Mouse (Mus musculus): ENCODE measurements around the gene Cadm3. TPM values are rescaled to one million over a fixed set of nuclear protein-coding genes. Genes with fewer than 3 reads are reported as not detected.

The Cadm3 gene
- total RNA-seq, 4 experiments from 2014 or later = 350 to 406 (median 381) TPM

DNA sequence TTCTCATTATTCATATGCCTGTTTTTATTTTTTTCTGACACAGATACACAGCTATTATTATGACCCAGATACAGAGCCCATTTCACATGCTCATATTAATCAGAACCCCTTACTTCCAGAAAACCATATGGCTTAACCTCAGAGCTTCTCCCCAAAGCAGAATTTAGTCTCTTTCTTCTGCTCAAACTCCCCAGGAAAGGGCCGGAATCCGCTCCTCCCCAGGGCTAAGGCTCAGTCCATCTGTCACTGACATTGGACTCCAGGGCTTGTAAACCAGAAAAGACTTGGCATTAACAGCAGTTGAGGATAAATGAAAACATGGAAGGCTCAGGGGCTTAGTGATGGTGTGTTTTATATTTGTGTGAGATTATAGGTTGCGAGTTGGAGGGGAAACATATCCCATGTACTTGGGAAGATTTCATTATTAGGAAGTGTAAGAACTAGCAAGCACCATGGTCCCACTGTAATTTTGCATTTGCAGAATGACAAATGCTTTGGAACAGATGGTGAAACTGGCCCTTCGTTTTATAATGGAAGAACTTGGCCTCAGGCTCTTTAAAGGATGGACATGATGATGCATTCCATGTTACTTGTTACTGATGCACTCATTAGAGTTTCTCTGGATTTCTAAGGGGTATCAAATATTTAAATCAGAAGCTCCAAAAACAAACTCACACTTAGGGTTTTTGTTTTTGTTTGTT lies 7.8 kb downstream of the Cadm3 start:
- no peak for DNase-seq (ENCODE audit: low spot score in 2 of 2)

GRCm38 (mm10) chr1:173357799-173358198 lies 9.7 kb downstream of the Cadm3 start:
- peak in 1 of 2 experiments; percentile 45 for DNase-seq (ENCODE audit: low spot score in 2 of 2)

- DNase-seq (ENCODE audit: low spot score in 2 of 2) = no peak
Measured at GRCm38 (mm10) chr1:173356699-173357098, 10.8 kb downstream of the Cadm3 start.

- DNase-seq (ENCODE audit: low spot score in 2 of 2) = no peak
Measured at GRCm38 (mm10) chr1:173355107-173355846, 12.2 kb downstream of the Cadm3 start.

DNA sequence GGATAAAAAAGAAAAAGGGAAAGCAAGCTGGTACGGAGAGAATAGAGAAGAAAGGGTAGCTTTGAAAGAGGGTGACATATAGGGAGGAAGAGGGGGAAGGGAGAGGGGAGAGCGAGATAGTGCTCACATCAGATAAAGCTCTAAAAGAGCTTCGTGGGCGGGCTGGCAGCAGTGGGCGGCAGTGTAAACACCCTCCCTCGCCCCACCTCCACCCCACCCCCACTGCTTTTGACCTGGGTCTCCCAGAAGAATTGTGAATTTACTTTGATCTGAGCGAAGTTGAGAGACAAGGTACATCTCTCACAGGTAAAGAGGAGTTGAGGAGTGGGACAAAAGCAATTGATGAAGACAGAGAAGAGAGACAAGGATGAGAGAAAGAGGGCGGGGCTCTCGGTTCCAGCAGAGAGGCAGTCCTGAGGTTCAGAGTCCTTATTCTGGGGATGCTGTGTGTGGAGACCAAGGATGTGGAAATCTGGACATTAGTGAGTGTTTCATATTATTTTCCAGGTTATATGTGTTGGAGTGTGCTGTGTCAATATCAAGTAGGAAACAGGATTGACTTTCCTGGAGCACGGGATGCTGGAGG lies 17.0 kb downstream of the Cadm3 start, which contains the start of gene Aim2:
Aim2 (plus strand) TSS at position 508 of the 586 bp plus-strand sequence.
- no peak for DNase-seq (ENCODE audit: low spot score in 2 of 2)

GRCm38 (mm10) chr1:173349946-173350345 lies 17.5 kb downstream of the Cadm3 start:
- peak in 1 of 2 experiments; percentile 48 for DNase-seq (ENCODE audit: low spot score in 2 of 2)

DNA sequence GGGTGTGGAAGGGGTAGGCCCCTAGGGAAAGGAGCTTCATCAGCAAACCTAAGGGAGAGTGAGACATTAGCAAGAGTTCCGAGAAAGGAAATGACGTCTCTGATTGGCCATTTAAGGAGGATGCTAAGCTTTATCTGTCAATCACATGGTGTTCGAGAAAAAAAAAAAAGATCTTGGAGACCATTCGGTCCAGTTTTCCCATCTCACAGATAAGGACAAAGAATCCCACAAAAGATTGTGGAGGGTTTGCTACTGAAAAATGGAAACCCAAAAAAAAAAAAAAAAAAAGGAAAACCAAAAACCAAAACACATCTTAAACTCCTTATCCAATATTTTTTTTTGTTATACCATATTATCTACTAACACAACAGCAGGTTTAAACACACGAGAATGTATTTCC lies 18.3 kb downstream of the Cadm3 start:
- DNase-seq (ENCODE audit: low spot score in 2 of 2) = no peak

- DNase-seq (ENCODE audit: low spot score in 2 of 2) = no peak
Measured at GRCm38 (mm10) chr1:173348527-173348926, 19.0 kb downstream of the Cadm3 start.

DNA sequence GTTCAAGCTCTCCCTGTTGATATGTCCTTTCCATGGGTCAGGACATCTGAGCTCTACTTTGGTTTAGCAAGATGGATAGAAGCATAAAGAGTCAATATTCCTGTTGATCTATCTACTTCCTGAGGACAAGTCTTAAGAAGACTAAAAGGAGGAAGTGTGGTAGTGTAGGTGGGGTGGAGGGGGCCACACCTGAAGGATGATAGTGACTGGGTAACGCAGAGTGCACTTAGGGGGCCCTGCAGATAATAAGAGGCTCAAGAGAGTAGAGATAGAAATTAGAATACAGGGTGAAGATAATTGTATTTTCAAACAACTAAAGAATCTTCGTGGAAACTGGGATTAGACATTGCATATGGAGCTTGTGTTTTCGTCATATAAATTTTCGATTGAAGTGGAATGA lies 22.4 kb downstream of the Cadm3 start:
- no peak for DNase-seq (ENCODE audit: low spot score in 2 of 2)

- no peak for DNase-seq (ENCODE audit: low spot score in 2 of 2)
Measured at GRCm38 (mm10) chr1:173343934-173344333, 23.6 kb downstream of the Cadm3 start.

DNA sequence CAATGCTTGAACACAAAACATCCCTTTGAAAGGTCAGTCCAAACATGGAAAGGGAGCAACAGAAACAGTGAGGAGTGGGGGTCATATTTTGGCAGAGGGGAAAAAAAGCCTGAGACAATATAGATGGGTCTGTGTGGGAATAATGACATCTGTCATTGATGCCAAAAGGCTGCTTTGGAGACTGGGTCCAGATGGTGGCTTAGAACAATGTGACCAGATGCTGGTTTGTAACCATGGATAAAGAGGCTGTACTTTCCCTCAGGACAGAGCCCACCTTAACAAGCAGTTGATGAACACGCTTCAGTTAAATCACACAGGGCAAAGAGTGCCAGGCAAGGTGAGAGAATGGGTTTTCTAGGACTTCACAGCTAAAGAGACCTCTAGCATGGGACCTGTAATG lies 25.1 kb downstream of the Cadm3 start:
- peak in 1 of 2 experiments; percentile 15 for DNase-seq (ENCODE audit: low spot score in 2 of 2)

DNA sequence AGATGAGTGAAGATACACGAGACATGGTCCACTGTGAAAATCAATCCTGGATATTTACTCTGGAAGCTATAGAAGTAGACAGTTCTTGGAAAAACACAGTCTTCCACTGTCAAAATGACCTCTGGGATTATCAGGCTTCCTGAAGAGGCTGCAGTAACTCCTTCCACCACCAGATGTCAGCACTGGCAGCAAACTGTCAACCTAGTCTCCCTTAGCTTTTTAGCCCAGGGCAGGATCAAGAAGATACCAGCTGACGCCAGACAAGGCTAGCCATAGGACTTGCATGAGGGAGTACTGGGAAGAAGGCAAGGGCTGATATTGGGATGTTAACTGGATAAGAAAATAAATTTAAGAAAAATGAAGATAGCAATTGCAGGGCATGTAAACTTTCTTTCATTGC lies 28.0 kb downstream of the Cadm3 start:
- DNase-seq (ENCODE audit: low spot score in 2 of 2) = peak in 1 of 2 experiments; percentile 68

DNA sequence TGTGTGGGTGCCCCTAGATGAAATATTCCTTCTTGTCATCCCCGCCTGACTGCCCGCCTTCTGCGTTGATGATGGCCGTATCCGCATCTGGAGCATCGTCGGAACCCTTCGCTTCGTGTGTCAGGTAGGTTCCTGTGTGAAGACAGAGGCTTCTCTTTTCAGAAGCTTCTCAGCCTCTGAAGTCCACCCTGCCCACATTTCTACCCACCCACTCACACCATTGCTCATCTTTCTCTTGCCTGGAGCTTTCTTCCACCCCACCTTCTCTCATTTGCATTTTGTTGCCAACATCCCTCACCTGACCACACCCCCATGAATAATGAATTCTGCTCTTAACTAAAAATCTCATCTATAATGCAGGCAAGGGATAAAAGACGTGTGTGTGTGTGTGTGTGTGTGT lies 30.5 kb downstream of the Cadm3 start:
- DNase-seq (ENCODE audit: low spot score in 2 of 2) = no peak

- no peak for DNase-seq (ENCODE audit: low spot score in 2 of 2)
Measured at GRCm38 (mm10) chr1:173335903-173336302, 31.6 kb downstream of the Cadm3 start.

DNA sequence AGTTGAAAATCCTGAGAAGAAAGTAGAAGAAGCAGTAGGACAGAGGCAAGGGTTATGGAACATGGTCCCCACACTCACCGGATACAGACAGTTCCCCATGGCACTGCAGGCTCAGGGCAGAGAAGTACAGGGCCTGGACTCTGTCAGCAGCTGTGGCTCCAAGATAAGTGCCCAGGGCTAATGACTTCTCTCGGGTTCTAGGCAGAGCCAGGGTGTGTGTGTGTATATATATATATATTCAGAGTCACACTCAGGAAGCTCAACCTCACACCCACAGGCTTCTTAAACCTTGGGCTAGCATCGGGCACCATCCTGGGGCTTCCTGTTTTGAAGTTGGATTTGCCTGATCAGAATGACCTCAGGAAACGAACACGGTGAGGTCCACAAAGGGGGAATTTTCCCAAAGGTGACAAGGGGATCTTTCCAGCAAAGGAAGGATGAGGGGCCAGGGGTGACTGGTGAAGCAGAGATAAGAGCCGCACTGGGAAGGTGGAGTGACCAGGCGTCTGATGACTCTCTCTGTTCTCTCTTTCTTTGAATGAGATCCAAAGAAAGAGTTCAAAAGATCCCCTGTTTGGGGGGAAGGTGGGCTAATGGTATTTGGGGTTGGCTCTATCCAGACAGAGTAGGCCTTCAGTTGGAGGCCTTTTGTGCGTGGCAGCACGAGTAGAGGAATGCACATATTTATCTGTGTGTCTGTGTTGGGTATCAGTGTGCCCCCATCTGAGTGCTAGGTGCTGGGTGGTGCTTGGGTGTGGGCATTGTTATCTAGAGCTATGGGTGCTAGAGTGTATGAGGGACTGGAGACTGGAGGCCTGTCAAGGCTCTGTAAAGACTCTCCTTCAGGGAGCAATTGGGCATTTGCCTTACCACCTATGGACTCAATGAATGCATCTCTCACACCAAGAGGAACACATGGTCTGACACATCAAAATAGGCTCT lies 33.9 kb downstream of the Cadm3 start, which contains the start of gene Ackr1:
Ackr1 (minus strand) TSS at position 439 of the 942 bp plus-strand sequence.
- DNase-seq (ENCODE audit: low spot score in 2 of 2) = no peak

DNA sequence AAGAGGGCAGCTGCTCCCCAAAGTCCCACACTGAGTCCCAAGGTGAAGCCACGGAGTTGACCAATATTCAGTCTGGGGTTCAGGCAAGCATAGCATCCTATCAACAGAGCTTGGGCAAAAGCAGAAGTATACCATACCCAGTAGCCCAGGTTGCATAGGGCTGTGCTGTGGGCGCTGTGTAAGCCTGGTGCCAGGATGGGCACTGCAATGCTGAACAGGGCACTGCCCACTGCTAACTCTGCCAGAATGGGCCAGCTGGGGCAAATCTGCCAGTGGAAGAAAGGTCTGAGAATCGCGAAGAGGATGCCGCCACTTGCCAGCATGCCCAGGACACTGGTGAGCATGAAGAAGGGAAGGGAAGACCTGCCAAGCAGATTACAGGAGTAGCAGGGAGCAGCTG lies 35.1 kb downstream of the Cadm3 start:
- DNase-seq (ENCODE audit: low spot score in 2 of 2) = no peak

DNA sequence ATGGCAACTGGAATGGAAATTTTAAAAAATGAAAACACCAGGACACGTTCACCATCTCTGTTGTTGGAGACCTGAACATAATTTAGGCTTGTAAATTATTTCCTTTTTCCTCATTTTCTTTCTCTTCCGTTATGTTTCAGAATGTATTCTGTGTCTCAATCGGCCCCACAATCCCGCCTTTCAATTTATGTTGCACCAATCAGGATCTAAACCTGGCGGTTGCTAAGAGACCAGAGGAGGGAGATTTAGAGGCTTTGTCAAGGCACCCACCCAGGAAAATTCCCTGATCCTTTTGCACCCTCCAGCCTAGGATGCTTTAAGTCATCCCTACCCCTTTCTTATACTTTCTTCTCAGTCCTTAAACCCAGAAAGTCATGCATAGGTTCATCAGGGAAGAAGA lies 37.8 kb downstream of the Cadm3 start:
- no peak for DNase-seq (ENCODE audit: low spot score in 2 of 2)

- DNase-seq (ENCODE audit: low spot score in 2 of 2) = no peak
Measured at GRCm38 (mm10) chr1:173329185-173329584, 38.3 kb downstream of the Cadm3 start.

- no peak for DNase-seq (ENCODE audit: low spot score in 2 of 2)
Measured at GRCm38 (mm10) chr1:173328446-173328845, 39.0 kb downstream of the Cadm3 start.

GRCm38 (mm10) chr1:173326552-173326951 lies 40.9 kb downstream of the Cadm3 start:
- no peak for DNase-seq (ENCODE audit: low spot score in 2 of 2)

- DNase-seq (ENCODE audit: low spot score in 2 of 2) = no peak
Measured at GRCm38 (mm10) chr1:173325395-173325794, 42.1 kb downstream of the Cadm3 start.

Data from layer of hippocampus, adult 8-10 months (tissue).